Mouse (Mus musculus) liver, postnatal 0 days (tissue): Measurements from ENCODE around the gene Tgfbr2. TPM values are rescaled to one million over a fixed set of nuclear protein-coding genes. Genes with fewer than 3 reads are reported as not detected.

Experiments
- ATAC-seq: fragments of 200-750 bp; cut with Nextera tagmentation; 2 replicates; pipeline ENCODE4 v1.8.0; 2017; ENCODE audit warnings: mild to moderate bottlenecking, moderate library complexity
- DNase-seq: peaks from one replicate; pipeline ENCODE4 v3.0.0-alpha.2; 2016
- H3K27ac ChIP-seq: fragments of 300-500 bp; sonication (generic); 2 replicates; pipeline ENCODE4 v1.5.1; 2014; ENCODE audit warnings: antibody characterized with exemption, moderate library complexity, mild to moderate bottlenecking, low read depth
- H3K27me3 ChIP-seq: fragments of 300-500 bp; sonication (generic); 2 replicates; pipeline ENCODE4 v1.6.1; 2014; ENCODE audit warnings: low read length, control low read depth, mixed read lengths; ENCODE audit not compliant: insufficient read depth
- H3K36me3 ChIP-seq: fragments of 300-500 bp; sonication (generic); replicated peaks from 2 replicates; pipeline ENCODE4 v1.6.1; 2014; ENCODE audit warnings: mild to moderate bottlenecking, control low read depth, low read length, moderate library complexity, mixed read lengths; ENCODE audit not compliant: insufficient read depth
- H3K4me1 ChIP-seq: fragments of 300-500 bp; sonication (generic); 2 replicates; pipeline ENCODE4 v1.6.1; 2014; ENCODE audit warnings: antibody characterized with exemption, mild to moderate bottlenecking, control low read depth; ENCODE audit not compliant: insufficient read depth
- H3K4me2 ChIP-seq: fragments of 300-500 bp; sonication (generic); 2 replicates; pipeline ENCODE4 v1.6.1; 2014; ENCODE audit warnings: low read depth, mild to moderate bottlenecking, low read length, moderate library complexity, mixed read lengths
- H3K4me3 ChIP-seq: fragments of 300-500 bp; sonication (generic); 2 replicates; pipeline ENCODE4 v1.5.1; 2014; ENCODE audit warnings: low read depth, low read length
- H3K9ac ChIP-seq: fragments of 300-500 bp; sonication (generic); replicated peaks from 2 replicates; pipeline ENCODE4 v1.6.1; 2014; ENCODE audit warnings: mild to moderate bottlenecking, moderate library complexity
- H3K9me3 ChIP-seq: fragments of 300-500 bp; sonication (generic); 2 replicates; pipeline ENCODE4 v1.6.1; 2016; ENCODE audit warnings: mild to moderate bottlenecking, control low read depth, low read length, mixed read lengths
- CTCF ChIP-seq: sonication (generic); IDR thresholded peaks from 2 replicates; pipeline ENCODE4 v1.5.1; 2016; ENCODE audit warnings: antibody characterized with exemption, low read depth
- EP300 ChIP-seq: IDR thresholded peaks from 2 replicates; pipeline ENCODE4 v1.6.1; 2016; ENCODE audit warnings: antibody characterized with exemption, low read depth, mild to moderate bottlenecking
- WGBS: fragments of 180-500 bp; shearing (Covaris S2); extraction: QIAGEN DNeasy Blood & Tissue Kit; methylation state at CpG from one replicate; pipeline ENCODE4 v1.1.7; 2014; ENCODE audit not compliant: insufficient replicate concordance; 5-methylcytosine and 5-hydroxymethylcytosine counted together
- polyA plus RNA-seq: library from polyadenylated mRNA; unstranded; fragments of >200 nt; fragmentation: Nextera tagmentation; extraction: Ambion mirVana; gene quantifications from 2 replicates; pipeline ENCODE4 v1.2.1, GENCODE M21; 2015

The Tgfbr2 gene
- polyA plus RNA-seq, 1 experiment from 2014 or later: 5.6 TPM

DNA sequence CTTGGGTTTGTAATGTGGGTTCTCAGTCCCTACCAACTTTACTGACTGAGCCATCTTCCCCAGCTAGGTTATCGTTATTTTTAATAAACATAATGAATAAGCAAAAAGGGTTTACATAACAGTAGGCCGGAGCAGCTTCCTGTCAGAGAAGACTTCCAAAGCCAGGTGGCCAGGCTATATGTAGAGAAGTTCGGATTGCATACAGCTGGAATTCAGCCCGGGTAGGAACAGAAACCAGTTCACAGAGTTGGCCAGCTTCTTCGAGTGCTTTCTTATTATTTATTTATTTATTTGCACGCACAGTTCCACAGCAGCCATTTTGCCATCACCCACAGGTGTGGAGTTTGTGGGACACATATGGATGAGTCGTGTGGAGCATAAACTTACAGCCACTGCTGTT, 53.7 kb downstream of the Tgfbr2 start:
- no peak for ATAC-seq
- Histone ChIP-seq H3K4me3 (no peak overlapping the region), H3K36me3 (peaks cover 46% of the 10 kb centered on the region), H3K4me2 (no peak overlapping the region), H3K9me3 (no peaks in the 10 kb centered on the region), H3K9ac (no peak overlapping the region), H3K4me1 (peaks cover 6% of the 10 kb centered on the region), H3K27ac (no peak overlapping the region), H3K27me3 (no peaks in the 10 kb centered on the region)
- DNase-seq: no peak
- WGBS: 81% methylated on average over 7 of the region's 7 CpGs
- TF ChIP-seq CTCF: no peak

DNA sequence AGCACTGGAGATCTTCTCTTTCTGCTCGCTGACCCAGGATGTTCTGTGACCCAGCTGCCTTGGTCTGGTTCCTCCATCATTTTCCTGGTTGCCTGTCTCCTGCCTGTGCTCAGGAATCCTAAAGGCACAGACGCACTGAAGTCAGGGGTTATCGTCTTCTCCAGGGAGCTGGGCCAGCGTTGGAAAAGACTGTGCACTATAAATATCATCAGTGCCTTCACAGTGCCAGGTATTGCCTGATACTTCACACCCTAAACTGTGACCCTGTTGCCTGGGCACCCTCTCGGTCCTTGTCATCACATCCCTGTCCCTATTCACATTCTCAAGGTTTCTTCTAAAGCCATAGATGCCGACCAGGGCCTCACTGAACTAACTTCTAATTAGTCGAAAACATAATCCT, 55.2 kb downstream of the Tgfbr2 start:
- ATAC-seq: no peak
- H3K27ac ChIP-seq: no peak overlapping the region
- no peak overlapping the region for H3K4me3 ChIP-seq
- H3K9ac ChIP-seq: no peak overlapping the region
- H3K27me3 ChIP-seq: no peaks in the 10 kb centered on the region
- peaks cover 6% of the 10 kb centered on the region for H3K4me1 ChIP-seq
- 75% methylated on average over 7 of the region's 7 CpGs for WGBS
- H3K36me3 ChIP-seq: peaks cover 39% of the 10 kb centered on the region
- TF ChIP-seq CTCF (no peak), EP300 (no peak)
- no peaks in the 10 kb centered on the region for H3K9me3 ChIP-seq
- H3K4me2 ChIP-seq: no peak overlapping the region
- no peak for DNase-seq

DNA sequence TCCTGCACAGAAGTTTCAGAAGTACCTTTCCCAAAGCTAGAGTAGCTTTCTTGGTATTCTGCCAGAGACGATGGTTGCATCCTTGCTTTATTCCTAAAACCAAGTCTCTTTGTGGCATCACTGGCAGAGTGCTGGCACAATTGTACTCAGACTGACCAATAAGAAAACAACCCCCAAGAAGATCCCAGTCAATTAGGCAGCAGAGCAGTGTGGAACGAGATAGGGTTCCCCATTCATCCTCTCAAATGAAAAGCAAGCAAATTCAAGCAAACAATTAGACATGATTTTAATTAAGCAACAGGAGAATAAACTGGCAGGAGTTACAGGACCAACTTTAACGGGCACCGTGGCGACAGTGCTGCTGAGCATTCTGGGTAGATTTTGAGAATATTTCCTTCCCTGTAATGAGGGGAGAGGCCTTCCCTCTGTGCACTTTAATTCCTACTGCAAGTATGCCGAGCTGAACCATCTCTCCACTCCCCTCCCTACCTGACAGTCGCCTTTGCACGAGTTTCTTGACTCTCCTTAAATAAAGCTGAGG, 56.8 kb downstream of the Tgfbr2 start:
- no peak for ATAC-seq
- no peak for DNase-seq
- no peak for TF ChIP-seq EP300
- TF ChIP-seq CTCF: no peak
- Histone ChIP-seq H3K9me3 (no peaks in the 10 kb centered on the region), H3K4me3 (no peak overlapping the region), H3K9ac (no peak overlapping the region), H3K4me2 (no peak overlapping the region), H3K27ac (no peak overlapping the region), H3K27me3 (no peaks in the 10 kb centered on the region), H3K36me3 (peaks cover 34% of the 10 kb centered on the region), H3K4me1 (peaks cover 6% of the 10 kb centered on the region)
- WGBS: 76% methylated on average over 8 of the region's 8 CpGs

DNA sequence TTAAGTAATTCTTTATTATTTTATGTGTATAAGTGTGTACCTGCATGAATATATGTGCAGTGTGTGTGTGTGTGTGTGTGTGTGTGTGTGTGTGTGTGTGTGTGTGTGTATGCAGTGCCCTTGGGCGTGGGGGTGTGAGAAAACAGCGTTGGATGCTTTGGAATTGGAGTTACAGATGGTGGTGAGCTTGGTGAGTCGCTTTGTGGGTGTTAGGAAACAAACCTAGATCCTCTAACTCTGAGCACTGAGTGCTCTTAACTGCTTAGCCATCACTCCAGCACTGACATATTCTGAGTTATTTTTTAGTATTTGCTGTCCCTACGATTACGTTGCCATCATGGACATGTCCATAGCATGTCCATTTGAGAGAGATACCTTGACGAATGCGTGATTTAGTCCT, 59.3 kb downstream of the Tgfbr2 start:
- Histone ChIP-seq H3K4me2 (no peak overlapping the region), H3K36me3 (peaks cover 34% of the 10 kb centered on the region), H3K27ac (no peak overlapping the region), H3K9ac (no peak overlapping the region), H3K4me1 (peaks cover 9% of the 10 kb centered on the region; the same call in 1 of the 2 replicates), H3K4me3 (no peak overlapping the region), H3K9me3 (no peaks in the 10 kb centered on the region), H3K27me3 (no peaks in the 10 kb centered on the region)
- DNase-seq: no peak
- ATAC-seq: no peak
- 83% methylated on average over 7 of the region's 7 CpGs for WGBS
- TF ChIP-seq CTCF: no peak
- no peak for TF ChIP-seq EP300

DNA sequence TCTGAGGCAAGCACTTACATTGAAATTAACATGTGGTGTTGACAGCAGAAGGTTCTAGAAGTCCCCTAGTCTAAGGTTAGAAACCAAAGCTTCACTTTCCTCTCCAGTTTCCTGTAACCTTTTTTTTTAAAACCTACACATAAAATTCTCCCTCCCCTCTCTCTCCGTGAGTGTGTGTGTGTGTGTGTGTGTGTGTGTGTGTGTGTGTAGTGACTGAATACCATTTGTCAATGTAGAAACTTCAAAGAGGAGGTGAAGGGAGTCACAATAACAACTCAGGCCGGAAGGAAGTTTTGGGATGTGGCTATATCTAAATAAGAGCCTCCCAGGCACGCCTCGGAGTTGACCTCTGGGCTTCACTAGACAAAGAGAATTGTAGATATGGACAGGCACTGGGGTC, 60.8 kb downstream of the Tgfbr2 start:
- H3K27me3 ChIP-seq: no peaks in the 10 kb centered on the region
- ATAC-seq (no peak), DNase-seq (no peak)
- peaks cover 37% of the 10 kb centered on the region for H3K36me3 ChIP-seq
- H3K4me1 ChIP-seq: peaks cover 9% of the 10 kb centered on the region; the same call in 1 of the 2 replicates
- 48% methylated on average over 4 of the region's 4 CpGs for WGBS
- no peak overlapping the region for H3K4me3 ChIP-seq
- TF ChIP-seq CTCF: no peak
- TF ChIP-seq EP300: peak; percentile 42
- H3K27ac ChIP-seq: no peak overlapping the region
- no peak overlapping the region for H3K9ac ChIP-seq
- H3K9me3 ChIP-seq: no peaks in the 10 kb centered on the region
- H3K4me2 ChIP-seq: no peak overlapping the region

DNA sequence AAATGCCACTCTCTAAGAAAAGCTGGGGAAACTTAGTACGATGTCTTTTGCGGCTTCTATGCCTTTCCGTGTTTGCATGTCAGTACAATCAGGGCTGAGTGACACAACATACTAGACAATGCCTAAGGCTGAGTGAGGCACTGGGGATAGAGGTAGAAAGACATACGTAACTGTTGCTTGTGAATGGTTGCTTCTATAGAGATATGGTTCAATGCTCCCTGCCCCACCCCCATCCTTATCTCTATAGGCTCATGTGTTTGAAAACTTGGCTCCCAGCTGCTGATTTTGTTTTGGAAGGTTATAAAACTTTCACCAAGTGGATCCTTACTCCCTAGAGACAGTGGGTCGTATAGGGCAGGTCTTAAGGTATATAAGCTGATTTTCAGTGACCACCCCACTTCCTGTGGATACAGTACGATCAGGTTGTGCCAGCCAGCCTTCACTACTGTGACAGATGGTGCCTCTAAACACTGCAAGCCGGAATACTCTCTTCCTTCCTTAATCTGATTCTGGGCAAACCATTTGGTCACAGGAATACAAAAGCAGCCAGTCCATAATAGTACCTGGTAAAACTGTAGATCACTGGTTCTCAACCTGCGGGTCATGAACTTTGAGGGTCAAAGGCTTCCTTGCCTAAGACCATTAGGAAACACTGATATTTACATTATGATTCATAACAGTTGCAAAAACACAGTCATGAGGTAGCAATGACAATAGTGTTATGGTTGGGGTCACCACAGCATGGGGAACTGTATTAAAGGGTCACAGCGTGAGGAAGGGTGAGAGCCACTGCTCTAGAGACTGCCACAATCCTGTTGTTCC, 63.8 kb downstream of the Tgfbr2 start:
- no peaks in the 10 kb centered on the region for H3K27me3 ChIP-seq
- H3K4me2 ChIP-seq: no peak overlapping the region
- DNase-seq (no peak), ATAC-seq (peak; percentile 91)
- H3K9me3 ChIP-seq: no peaks in the 10 kb centered on the region
- 48% methylated on average over 9 of the region's 9 CpGs for WGBS
- H3K4me3 ChIP-seq: no peak overlapping the region
- H3K4me1 ChIP-seq: peaks cover 9% of the 10 kb centered on the region; the same call in 1 of the 2 replicates
- TF ChIP-seq CTCF (no peak), EP300 (peak; percentile 84)
- H3K9ac ChIP-seq: no peak overlapping the region
- peak overlapping the region; percentile 69 for H3K27ac ChIP-seq
- H3K36me3 ChIP-seq: peaks cover 42% of the 10 kb centered on the region
